Mouse (Mus musculus): Measurements from ENCODE around the gene Pou6f2.

Pou6f2 gene

DNA sequence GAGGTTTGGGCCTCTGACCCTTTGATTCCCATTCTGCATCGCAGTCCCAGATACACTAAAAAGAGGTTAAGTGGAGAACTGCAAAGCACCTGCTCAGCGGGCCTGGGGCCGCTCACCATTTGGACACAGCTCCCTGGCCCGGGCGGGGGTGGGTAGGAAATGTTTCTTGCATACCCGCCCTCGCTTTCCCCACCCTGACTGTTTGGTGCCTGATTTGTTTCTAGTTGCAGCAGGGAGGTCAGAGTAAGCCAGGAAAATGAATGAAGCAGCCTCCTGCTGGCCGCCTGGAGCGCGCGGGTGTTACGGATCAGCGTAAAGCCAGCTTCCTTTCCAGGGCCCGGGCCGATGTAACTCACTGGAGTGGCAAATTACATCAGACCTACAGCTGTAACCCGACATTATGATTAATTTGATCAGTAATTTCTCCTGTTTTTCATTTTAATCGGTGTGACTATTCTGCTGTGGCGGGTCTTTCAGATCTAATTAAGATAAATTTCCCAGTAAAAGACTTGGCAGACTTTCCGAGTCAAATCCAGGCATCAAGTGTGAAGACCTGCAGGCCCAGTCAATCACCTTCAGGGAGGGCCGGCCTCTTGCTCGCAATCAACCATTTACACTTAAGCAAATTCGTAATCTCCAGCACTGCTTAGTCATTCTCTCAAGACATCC lies 178.8 kb downstream of the Pou6f2 start:
- no peak for DNase-seq (ENCODE audit: low spot score in 2 of 2)

GRCm38 (mm10) chr13:18211242-18211641 lies 186.2 kb downstream of the Pou6f2 start:
- no peak for DNase-seq (ENCODE audit: low spot score in 2 of 2)

GRCm38 (mm10) chr13:18204476-18205250 lies 192.8 kb downstream of the Pou6f2 start:
- no peak for DNase-seq (ENCODE audit: low spot score in 2 of 2)

- DNase-seq (ENCODE audit: low spot score in 2 of 2), result no peak
These were observed 223.5 kb downstream of the Pou6f2 start for GRCm38 (mm10) chr13:18174003-18174402.

DNA sequence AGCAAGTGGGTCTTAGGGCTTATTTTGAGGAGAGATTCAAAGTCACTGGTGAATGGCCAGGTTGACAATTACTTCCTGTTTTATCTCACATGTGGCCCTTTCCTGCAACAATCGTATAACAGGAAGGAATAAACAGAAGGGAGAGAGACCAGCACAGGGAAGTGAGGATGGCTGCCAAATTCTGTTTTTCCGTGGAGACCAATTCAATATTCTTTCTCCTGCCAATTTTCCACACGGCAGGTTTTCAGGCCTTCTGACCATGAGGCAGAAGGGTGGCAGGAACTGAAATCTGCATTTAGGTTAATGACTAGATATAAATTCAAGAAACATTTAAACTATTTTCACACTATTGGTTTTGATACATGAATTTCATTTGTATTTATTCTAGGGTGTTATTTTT lies 224.5 kb downstream of the Pou6f2 start:
- no peak for DNase-seq (ENCODE audit: low spot score in 2 of 2)

DNA sequence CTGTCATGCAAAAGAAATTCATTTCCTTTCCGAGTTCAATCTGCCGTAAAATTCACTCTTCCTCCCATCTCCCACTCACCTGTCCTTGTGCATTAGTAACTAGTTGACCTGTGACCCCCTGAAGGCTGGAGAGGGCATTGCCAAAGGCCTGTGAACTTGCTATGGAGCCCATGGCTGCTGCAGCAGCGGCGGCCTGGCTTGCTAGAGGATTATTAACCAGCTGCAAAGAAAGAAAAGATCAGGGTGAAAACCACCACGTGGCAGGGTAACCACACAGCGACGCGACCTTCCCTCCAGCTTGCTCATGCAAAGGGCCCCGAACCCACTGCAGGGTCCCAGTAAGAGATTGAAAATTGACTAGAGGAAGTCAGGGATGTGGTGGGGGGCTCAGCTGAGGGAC lies 225.2 kb downstream of the Pou6f2 start:
- DNase-seq (ENCODE audit: low spot score in 2 of 2), result no peak

- no peak for DNase-seq (ENCODE audit: low spot score in 2 of 2)
These were observed 233.3 kb downstream of the Pou6f2 start for GRCm38 (mm10) chr13:18164182-18164581.

DNA sequence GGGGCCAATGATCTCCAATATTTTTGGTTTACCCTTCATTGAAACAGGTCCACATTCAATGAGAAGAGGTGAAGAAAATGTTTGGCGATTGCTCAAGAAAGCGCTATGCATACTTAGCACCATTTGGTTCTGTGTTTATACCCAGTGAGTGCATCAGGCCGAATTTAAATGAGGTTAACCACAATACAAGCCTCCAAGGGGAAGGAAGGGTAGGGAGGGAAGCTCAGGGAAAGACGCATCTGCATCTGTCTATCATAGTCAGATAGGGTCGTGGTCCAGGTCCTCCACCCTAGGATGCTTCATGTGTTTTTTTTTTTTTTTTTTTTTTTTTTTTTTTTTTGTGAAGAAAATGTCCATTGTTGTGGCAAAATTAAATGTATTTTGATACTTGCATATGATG lies 236.9 kb downstream of the Pou6f2 start:
- no peak for DNase-seq (ENCODE audit: low spot score in 2 of 2)

DNA sequence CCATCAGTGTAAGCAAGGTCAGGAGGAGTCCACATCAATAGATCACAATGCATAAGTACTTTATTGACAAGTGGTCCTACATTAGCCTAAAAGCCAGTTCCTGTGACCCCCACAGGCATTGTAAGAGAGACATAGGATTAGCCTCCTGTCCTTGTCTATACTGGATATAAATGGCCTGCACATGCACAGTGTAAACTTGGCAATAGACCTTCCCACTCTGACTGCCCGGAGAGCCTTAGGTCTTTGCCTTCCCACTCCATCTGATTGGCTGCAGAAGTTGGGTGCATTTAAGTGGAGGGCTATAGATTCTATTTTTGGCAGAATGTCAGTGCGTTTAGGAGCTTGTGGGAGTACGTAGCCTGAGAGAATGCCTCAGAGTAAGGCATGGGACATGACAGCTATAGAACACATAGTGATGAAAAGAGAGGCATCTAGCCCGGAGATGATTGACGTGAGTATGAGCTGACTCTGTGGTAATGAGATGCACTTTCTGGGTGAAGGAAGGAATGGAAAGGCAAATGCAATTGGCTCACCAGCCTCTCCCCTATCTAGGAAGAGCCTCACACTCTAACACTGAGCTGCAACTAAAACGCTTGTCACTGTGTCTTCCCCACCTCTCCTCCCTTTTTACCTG lies 243.4 kb downstream of the Pou6f2 start:
- DNase-seq (ENCODE audit: low spot score in 2 of 2), result no peak

DNA sequence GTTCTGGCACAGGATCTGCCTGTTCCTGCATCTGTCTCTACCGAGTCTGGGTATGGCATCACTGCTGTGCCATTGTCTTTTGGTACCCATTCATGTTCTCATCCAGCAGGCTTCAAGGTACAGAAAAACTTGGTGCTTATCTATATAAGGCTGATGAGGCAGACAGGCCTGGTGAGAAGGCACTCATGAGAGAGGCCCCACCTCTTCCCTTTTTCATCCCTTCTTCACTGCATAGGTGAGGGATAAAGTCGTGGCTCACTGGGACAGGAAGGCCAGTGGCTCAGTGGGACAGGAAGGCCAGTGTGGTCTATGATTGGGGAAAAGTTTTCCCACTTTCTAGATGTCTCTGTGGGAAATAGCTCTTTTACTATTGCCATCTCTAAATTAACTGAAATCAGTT lies 263.8 kb downstream of the Pou6f2 start:
- DNase-seq (ENCODE audit: low spot score in 2 of 2), result no peak

- no peak for DNase-seq (ENCODE audit: low spot score in 2 of 2)
These were observed 264.3 kb downstream of the Pou6f2 start for GRCm38 (mm10) chr13:18133193-18133592.

DNA sequence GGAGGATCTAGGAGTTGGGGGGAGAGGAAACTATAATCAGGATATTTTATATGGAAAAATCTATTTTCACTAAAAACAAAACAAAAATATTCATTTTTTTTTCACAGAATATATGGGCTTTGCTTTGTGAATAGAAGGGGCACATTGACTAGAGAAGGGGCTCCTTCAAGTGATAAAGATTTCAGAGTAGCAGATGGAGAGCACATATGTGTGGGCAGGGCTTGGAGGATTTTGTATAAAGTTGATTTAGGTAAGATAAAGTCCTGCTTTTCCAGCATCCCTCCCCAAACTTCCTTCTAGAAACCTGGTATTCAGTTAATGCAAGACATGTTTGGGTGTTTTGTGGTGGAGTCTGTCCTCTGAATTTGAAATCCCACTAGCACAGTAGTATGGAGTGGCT lies 266.2 kb downstream of the Pou6f2 start:
- DNase-seq (ENCODE audit: low spot score in 2 of 2), result no peak

DNA sequence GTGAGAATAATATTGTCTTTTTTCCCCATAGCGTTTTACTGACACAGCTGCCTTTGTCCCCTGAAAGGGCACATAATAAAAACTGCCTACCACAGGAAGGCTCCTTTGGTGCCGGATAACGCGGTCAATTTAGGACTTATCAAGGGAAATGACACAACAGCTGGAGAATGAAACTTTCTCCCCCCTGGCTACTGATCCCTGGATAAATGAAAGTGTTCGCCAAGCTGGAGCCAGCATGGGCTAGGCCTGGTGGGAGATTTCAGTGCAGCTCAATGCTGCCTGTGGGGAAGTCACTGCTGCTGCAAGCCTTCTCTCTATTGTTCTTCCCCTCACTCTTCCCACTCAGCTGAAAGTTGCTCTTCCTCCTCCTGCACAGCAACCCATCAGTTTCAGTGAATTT lies 267.8 kb downstream of the Pou6f2 start:
- DNase-seq (ENCODE audit: low spot score in 2 of 2), result no peak

- DNase-seq (ENCODE audit: low spot score in 2 of 2), result no peak
These were observed 268.7 kb downstream of the Pou6f2 start for GRCm38 (mm10) chr13:18128826-18129225.

GRCm38 (mm10) chr13:18128053-18128452 lies 269.4 kb downstream of the Pou6f2 start:
- no peak for DNase-seq (ENCODE audit: low spot score in 2 of 2)

DNA sequence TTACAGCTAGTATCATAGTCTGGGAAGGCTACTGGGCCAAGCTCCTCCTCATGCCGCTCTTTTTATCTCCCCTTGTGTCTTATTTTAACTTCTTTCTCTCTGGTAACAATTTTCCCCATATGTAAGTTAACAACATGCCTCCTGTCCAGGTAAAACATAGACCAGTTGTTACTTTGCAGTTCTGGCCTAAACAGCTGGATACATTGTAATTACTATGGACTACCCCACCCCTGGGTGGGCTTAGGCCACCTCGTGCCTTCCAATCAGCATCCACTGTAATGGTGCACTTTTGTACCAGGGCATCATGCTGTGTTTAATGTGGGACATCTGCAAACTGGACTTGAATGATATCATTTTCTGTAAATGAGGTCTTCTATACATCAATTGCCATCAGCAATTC lies 271.4 kb downstream of the Pou6f2 start:
- DNase-seq (ENCODE audit: low spot score in 2 of 2), result no peak

- DNase-seq (ENCODE audit: low spot score in 2 of 2), result no peak
These were observed 272.1 kb downstream of the Pou6f2 start for GRCm38 (mm10) chr13:18125226-18126000.

DNA sequence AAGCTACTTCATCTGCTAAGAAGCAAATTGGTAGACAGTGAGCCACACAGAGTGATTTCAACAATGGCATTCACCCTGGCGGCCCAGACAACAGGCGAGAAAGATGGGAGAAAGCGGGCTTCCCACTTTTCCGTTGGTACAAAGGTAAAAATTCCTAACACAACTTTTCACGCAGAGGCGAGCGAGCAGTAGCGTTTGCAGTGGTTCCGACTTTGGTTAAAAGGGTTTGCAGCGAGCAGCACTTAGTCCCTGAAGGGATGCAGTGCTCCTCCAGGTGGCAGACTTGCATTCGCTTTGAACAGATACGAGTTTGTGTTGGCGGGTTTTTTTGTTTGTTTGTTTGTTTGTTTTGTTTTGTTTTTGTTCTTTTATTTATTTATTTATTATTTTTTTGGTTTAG lies 273.1 kb downstream of the Pou6f2 start:
- DNase-seq (ENCODE audit: low spot score in 2 of 2), result no peak

GRCm38 (mm10) chr13:18120406-18120805 lies 277.1 kb downstream of the Pou6f2 start:
- DNase-seq (ENCODE audit: low spot score in 2 of 2), result no peak

- DNase-seq (ENCODE audit: low spot score in 2 of 2), result no peak
These were observed 315.9 kb downstream of the Pou6f2 start for GRCm38 (mm10) chr13:18081443-18082119.
